Mouse (Mus musculus) heart, embryonic 14.5 days (tissue): Measurements from ENCODE around the gene Fchsd2. TPM values are rescaled to one million over a fixed set of nuclear protein-coding genes. Genes with fewer than 3 reads are reported as not detected.

ENCODE experiments used
- ATAC-seq: fragments of 200-750 bp; cut with Nextera tagmentation; 2 replicates; pipeline ENCODE4 v1.8.0; 2017; ENCODE audit warnings: low read depth, moderate TSS enrichment; ENCODE audit not compliant: insufficient number of reproducible peaks, insufficient read depth, low FRiP score
- H3K27ac ChIP-seq, 2 experiments: fragments of 200-500 bp in 1 of 2; fragments of 300-500 bp in 1 of 2; sonication (generic) in 1 of 2; replicated peaks in 1 of 2; 2 replicates each; pipeline ENCODE4 v1.5.1; 2012 to 2014; ENCODE audit warnings: low read depth in 2 of 2, low read length in 2 of 2, control low read depth in 1 of 2, mild to moderate bottlenecking in 1 of 2, mixed read lengths in 1 of 2; ENCODE audit not compliant: control insufficient read depth in 1 of 2, insufficient read depth in 1 of 2
- H3K27me3 ChIP-seq: fragments of 300-500 bp; sonication (generic); 2 replicates; pipeline ENCODE4 v1.6.1; 2014; ENCODE audit warnings: mild to moderate bottlenecking, low read length, control low read depth; ENCODE audit not compliant: control insufficient read depth, insufficient read depth
- H3K36me3 ChIP-seq: fragments of 300-500 bp; sonication (generic); 2 replicates; pipeline ENCODE4 v1.6.1; 2014; ENCODE audit warnings: mild to moderate bottlenecking, control low read depth, low read length, mixed read lengths; ENCODE audit not compliant: control insufficient read depth, insufficient read depth
- H3K4me1 ChIP-seq, 2 experiments: fragments of 200-500 bp in 1 of 2; fragments of 300-500 bp in 1 of 2; sonication (generic) in 1 of 2; 2 replicates each; pipeline ENCODE4 v1.6.1; 2012 to 2014; ENCODE audit warnings: low read length in 2 of 2, control low read depth in 1 of 2, mixed read lengths in 1 of 2; ENCODE audit not compliant: control insufficient read depth in 2 of 2, insufficient read depth in 2 of 2
- H3K4me2 ChIP-seq: fragments of 300-500 bp; sonication (generic); 2 replicates; pipeline ENCODE4 v1.6.1; 2014; ENCODE audit warnings: mild to moderate bottlenecking, low read length
- H3K4me3 ChIP-seq, 2 experiments: fragments of 200-500 bp in 1 of 2; fragments of 300-500 bp in 1 of 2; sonication (generic) in 1 of 2; 2 replicates each; pipeline ENCODE4 v1.5.1; 2012 to 2014; ENCODE audit warnings: low read length in 2 of 2, mild to moderate bottlenecking in 2 of 2, control low read depth in 1 of 2, low read depth in 1 of 2, moderate library complexity in 1 of 2; ENCODE audit not compliant: control insufficient read depth in 1 of 2, insufficient read depth in 1 of 2
- H3K9ac ChIP-seq: fragments of 300-500 bp; sonication (generic); 2 replicates; pipeline ENCODE4 v1.6.1; 2014; ENCODE audit warnings: mild to moderate bottlenecking, low read length
- H3K9me3 ChIP-seq: fragments of 300-500 bp; sonication (generic); 2 replicates; pipeline ENCODE4 v1.6.1; 2016; ENCODE audit warnings: low read length, control low read depth; ENCODE audit not compliant: control insufficient read depth
- WGBS: fragments of 180-500 bp; shearing (Covaris S2); extraction: QIAGEN DNeasy Blood & Tissue Kit; methylation state at CpG from one replicate; pipeline ENCODE4 v1.1.7; 2014; 5-methylcytosine and 5-hydroxymethylcytosine counted together
- polyA plus RNA-seq: library from polyadenylated mRNA; unstranded; fragments of >200 nt; fragmentation: Nextera tagmentation; extraction: Ambion mirVana; gene quantifications from 2 replicates; pipeline ENCODE4 v1.2.1, GENCODE M21; 2014

Fchsd2 gene
- polyA plus RNA-seq, 1 experiment from 2014 or later = 18.0 TPM

DNA sequence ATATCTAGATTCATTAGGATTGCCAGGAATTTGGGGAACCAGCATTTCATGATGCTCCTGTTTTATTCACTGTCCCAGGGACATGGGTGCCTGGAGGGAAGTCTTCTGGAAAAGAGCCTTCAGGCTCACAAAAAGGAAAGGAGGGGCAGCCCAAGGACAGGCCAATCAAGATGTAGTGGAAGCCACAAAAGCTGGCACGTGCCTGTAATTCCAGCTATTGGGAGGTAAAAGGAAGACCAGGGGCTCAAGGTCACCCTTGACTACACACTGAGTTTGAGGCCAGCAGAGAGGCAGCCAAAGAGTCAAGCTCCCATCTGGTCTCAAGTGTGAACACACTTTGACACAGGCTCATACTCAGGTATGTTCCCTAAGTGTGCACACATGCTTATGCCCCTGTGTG lies 202.8 kb downstream of the Fchsd2 start:
- H3K27ac ChIP-seq = no peak overlapping the region
- WGBS = 35% methylated on average over 1 of the region's 1 CpGs
- no peaks in the 10 kb centered on the region for H3K27me3 ChIP-seq
- H3K36me3 ChIP-seq = peaks cover 52% of the 10 kb centered on the region
- H3K9me3 ChIP-seq = no peaks in the 10 kb centered on the region
- peaks cover 8 to 9% of the 10 kb centered on the region in 2 experiments; a peak in 2 of 4 replicates for H3K4me1 ChIP-seq
- no peak overlapping the region for H3K4me3 ChIP-seq
- no peak overlapping the region for H3K9ac ChIP-seq
- no peak overlapping the region for H3K4me2 ChIP-seq
- ATAC-seq = no peak

DNA sequence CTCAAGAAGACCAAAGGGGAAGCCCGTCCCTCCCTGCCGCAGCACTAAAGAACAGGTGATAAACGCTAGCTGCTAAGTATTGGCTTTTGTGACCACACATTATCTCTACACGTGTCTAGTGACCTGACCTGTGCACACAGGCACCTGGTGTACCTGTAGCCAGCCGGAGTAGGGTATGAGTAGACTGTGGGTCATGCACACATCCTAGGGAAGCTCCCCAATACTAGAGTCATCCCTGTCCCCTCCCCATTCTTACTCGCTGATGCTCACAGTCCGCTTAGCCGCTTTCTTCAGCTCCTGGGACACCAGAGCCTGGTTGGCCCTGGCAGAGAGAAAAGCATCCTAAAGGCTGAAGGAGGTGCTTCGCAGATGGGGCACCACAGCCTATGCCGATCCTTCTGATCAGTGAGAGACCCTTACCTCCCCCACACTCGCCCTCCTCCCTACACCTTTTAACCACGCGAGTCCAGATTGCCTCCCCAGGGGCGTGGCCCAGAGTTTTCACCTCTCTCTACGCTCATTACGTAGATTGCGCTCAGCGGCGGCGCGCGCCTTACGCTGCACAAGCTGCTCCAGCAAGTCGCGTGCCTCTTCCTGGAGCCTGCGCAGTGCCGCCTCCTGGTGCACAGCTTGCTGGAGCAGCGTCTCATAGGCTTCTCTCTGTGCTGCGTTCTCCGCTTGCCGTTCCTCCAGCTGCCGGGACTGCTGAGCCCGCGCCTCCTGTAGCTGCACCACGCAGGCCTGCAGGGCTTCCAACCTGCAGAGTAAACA lies 203.8 kb downstream of the Fchsd2 start:
- H3K27ac ChIP-seq = no peak overlapping the region
- ATAC-seq = peak; percentile 57
- peaks cover 42% of the 10 kb centered on the region for H3K36me3 ChIP-seq
- H3K4me2 ChIP-seq = peak overlapping the region; percentile 64
- H3K4me3 ChIP-seq = peak overlapping the region; percentile 19 to 22
- H3K4me1 ChIP-seq = peaks cover 11 to 16% of the 10 kb centered on the region in 2 experiments
- 12% methylated on average over 35 of the region's 35 CpGs for WGBS
- peak overlapping the region; percentile 60 for H3K9ac ChIP-seq
- H3K27me3 ChIP-seq = no peaks in the 10 kb centered on the region
- H3K9me3 ChIP-seq = no peaks in the 10 kb centered on the region

DNA sequence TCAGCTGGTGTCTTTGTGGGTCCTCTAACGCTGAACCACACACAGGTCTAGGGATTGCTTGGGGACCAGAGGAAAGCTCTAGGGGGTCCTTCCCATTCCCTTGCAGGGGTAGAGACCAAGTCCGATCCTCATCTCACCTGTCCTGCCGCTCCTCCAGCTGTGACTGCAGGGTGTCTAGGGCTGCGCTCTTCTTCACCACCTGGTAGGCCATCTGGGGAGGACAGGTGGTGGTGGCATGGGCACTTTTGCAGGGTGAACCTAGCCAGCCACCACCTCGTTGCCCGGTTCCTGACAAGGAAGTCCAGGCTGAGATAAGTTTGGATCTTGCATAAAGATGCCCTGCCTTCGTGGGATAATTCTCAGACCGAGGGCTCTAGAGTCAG lies 204.4 kb downstream of the Fchsd2 start:
- Histone ChIP-seq H3K27ac (no peak overlapping the region), H3K36me3 (peaks cover 37% of the 10 kb centered on the region), H3K4me1 (peaks cover 11 to 16% of the 10 kb centered on the region in 2 experiments), H3K9ac (peak overlapping the region; percentile 60), H3K4me2 (peak overlapping the region; percentile 64), H3K27me3 (no peaks in the 10 kb centered on the region), H3K9me3 (no peaks in the 10 kb centered on the region), H3K4me3 (peak overlapping the region; percentile 13 to 22; a peak in 3 of 4 replicates)
- WGBS = 33% methylated on average over 8 of the region's 8 CpGs
- no peak for ATAC-seq

DNA sequence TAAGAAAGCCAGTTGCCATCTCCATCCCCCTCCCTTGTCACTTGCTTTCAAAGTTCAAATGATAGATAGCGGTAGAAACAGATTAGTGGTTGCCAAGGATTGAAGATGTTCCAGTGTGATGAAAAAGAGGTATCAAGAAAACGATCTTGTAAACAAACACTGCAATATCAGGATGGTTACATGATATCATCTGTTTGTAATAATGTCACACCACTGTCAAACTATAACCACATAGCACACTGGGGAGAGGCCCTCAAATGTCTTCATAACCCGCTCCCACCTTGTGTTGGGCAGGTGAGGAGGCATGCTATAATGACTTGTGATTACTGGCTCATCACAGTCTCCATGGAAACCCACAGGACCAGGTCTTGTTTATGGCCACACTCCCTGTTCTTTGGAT lies 205.7 kb downstream of the Fchsd2 start:
- no peak for ATAC-seq
- Histone ChIP-seq H3K36me3 (peaks cover 27% of the 10 kb centered on the region), H3K4me2 (no peak overlapping the region), H3K27ac (no peak overlapping the region), H3K27me3 (no peaks in the 10 kb centered on the region), H3K4me3 (no peak overlapping the region), H3K9me3 (no peaks in the 10 kb centered on the region), H3K9ac (no peak overlapping the region), H3K4me1 (peaks cover 15 to 16% of the 10 kb centered on the region in 2 experiments)
- 79% methylated on average over 3 of the region's 3 CpGs for WGBS

DNA sequence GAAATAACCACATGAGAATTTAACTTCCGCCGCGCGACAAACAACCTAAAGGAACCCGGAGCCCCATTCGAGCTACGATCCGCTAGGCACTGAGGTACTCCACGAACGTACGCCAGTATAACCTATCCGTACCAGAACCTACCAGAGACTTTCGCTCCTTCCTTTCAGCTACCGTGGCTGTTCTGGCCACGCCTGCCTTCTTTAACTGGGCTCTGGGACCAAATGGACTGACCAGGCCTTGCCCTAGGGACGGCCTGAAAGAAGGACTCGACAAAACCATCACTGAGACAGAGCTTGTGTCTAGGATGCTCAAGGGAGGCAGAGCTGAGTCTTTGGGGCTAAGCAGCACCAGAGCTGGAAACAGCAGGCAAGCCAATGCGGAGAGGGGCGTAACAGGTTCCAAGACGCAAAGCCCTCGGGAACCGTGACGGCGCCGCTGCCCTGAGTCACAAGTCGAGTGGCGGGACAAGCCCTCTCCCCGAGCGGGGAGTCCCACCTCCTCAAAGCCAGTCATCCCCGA lies 208.8 kb downstream of the Fchsd2 start:
- ATAC-seq = peak; percentile 29
- Histone ChIP-seq H3K9ac (peak overlapping the region; percentile 80), H3K36me3 (0 out of 2 replicates have a peak, but pooled peaks cover 4% of the 10 kb centered on the region), H3K4me2 (peak overlapping the region; percentile 75), H3K27ac (peak overlapping the region; percentile 62 to 88), H3K4me1 (peaks cover 12 to 13% of the 10 kb centered on the region in 2 experiments), H3K9me3 (no peaks in the 10 kb centered on the region), H3K27me3 (no peaks in the 10 kb centered on the region), H3K4me3 (peak overlapping the region; percentile 58 to 76)
- under 1% methylated on average over 30 of the region's 30 CpGs for WGBS

DNA sequence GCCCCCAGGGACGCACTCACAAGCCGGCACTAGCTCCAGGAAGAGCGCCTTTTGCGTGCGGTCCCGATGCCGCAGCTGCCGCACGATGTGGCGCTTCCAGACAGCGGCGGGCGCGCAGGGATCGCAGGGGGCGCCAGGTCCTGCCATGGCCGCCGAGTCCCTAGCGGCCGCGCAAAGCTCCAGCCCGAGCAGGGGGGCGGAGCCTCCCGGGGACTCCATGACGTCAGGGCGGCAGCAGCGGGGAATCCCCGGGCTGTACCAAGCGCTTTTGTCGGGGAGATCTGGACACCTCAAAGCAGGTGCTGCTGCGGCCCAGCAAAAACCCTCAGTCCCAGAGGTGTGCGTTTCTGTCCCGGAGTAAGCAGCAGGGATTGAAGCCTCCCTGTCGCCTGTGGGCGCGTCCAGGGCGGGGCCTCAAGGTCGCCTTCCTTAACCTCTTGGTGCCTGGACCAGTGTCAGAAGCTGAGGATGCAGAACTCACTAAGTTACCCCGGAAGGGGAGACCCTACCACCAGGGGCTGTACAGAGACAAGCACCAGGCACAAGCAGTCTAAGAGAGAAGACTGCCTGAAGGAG lies 209.3 kb downstream of the Fchsd2 start, which contains the start of gene Atg16l2:
Gene Atg16l2 (minus strand): TSS at position 371 of the 576 bp plus-strand sequence.
- peak; percentile 98 for ATAC-seq

DNA sequence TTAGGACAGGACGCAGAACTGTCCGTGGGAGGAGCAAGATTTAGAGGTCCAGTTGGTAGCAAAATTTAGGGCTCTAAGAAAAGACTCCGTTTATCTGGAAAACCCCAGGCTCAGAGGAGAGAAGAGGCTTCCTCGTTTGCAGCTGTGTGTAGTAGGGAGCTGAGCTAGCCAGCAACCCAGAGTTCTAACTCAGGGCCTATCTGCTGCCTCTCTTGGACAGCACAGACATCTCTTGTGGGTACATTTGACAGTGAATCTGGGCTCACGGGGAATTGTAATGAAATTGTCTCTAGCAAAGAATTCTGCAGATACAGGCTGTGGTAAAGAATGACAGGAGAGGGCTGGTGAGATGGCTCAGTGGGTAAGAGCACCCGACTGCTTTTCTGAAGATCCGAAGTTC lies 210.0 kb downstream of the Fchsd2 start:
- peak overlapping the region; percentile 75 for H3K4me2 ChIP-seq
- peaks cover 7% of the 10 kb centered on the region in 2 experiments for H3K4me1 ChIP-seq
- H3K9me3 ChIP-seq = no peaks in the 10 kb centered on the region
- H3K27ac ChIP-seq = peak overlapping the region; percentile 72 to 88
- no peaks in the 10 kb centered on the region for H3K27me3 ChIP-seq
- peak overlapping the region; percentile 58 to 76 for H3K4me3 ChIP-seq
- 0 out of 2 replicates have a peak, but pooled peaks cover 4% of the 10 kb centered on the region for H3K36me3 ChIP-seq
- 28% methylated on average over 7 of the region's 7 CpGs for WGBS
- peak overlapping the region; percentile 80 for H3K9ac ChIP-seq
- ATAC-seq = no peak

More for the DNA sequence above, 209.3 kb downstream of the Fchsd2 start, which contains the start of gene Atg16l2:
- 0 out of 2 replicates have a peak, but pooled peaks cover 4% of the 10 kb centered on the region for H3K36me3 ChIP-seq
- peak within 1 kb of the TSS; percentile 72 to 88 for H3K27ac ChIP-seq
- H3K9ac ChIP-seq = peak within 1 kb of the TSS; percentile 80
- no peaks in the 10 kb centered on the region for H3K9me3 ChIP-seq
- H3K4me2 ChIP-seq = peak within 1 kb of the TSS; percentile 75
- H3K27me3 ChIP-seq = no peaks in the 10 kb centered on the region
- WGBS = under 1% methylated on average over 39 of the region's 39 CpGs
- H3K4me1 ChIP-seq = peaks cover 9% of the 10 kb centered on the region in 2 experiments
- peak within 1 kb of the TSS; percentile 58 to 76 for H3K4me3 ChIP-seq
